Mouse (Mus musculus) olfactory bulb, adult 2 months (tissue): Measurements from ENCODE around the gene Slc20a1.

ENCODE experiments used
- CTCF ChIP-seq: fragments of 200-500 bp; IDR thresholded peaks from 2 replicates; pipeline ENCODE4 v1.5.1; 2012; ENCODE audit warnings: low read depth, mild to moderate bottlenecking, low read length, moderate library complexity; ENCODE audit not compliant: insufficient read depth
- POLR2A ChIP-seq: fragments of 200-500 bp; IDR thresholded peaks from 2 replicates; pipeline ENCODE4 v1.6.1; 2012; ENCODE audit warnings: mild to moderate bottlenecking, low read depth, low read length, moderate library complexity; ENCODE audit not compliant: insufficient read depth

DNA sequence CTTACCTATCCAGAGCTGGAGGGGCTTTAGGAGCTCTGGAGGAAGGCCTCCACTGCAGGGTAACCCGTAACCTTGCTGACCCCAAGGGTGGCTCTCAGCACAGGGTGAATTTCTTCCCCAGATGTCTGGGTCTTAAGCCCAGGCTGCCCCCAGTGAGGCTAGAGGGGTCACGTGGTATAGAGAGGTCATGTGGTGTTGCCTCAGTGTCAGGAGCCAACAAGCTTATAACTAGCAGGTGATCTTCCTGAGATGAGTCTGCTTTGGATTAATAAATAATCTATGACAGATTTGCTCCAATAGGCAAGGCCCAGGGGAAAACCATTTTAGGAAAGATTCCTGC is 55.0 kb downstream of the Slc20a1 start:
- TF ChIP-seq CTCF (no peak), POLR2A (no peak)
